Mouse (Mus musculus): ENCODE measurements around the gene Fam240a.

Gene Fam240a

GRCm38 (mm10) chr9:110895507-110895906, 21.2 kb downstream of the Fam240a start:
- no peak for DNase-seq (ENCODE audit: extremely low spot score, low spot score)

GRCm38 (mm10) chr9:110893429-110893828, 23.2 kb downstream of the Fam240a start:
- DNase-seq (ENCODE audit: extremely low spot score, low spot score): no peak

DNA sequence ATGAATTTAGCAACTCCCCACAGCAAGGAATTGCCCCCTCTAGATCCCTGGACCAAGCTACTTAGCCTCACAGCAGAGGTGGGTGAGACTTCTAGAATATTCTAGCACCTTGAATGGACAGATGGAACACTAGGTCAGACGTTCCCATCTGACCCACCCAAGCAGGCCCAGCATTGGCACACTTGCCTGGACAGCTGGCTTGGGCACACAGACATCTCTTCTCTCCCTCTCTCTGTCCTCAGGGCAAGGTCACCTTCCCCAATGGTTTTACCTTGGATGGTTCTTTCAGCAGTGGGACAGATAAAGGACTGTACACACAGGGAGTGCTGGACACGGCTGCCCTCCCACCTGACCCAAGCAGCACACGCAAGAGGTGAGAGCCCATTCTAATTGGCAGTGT, 24.1 kb downstream of the Fam240a start:
- DNase-seq (ENCODE audit: extremely low spot score, low spot score): no peak

DNA sequence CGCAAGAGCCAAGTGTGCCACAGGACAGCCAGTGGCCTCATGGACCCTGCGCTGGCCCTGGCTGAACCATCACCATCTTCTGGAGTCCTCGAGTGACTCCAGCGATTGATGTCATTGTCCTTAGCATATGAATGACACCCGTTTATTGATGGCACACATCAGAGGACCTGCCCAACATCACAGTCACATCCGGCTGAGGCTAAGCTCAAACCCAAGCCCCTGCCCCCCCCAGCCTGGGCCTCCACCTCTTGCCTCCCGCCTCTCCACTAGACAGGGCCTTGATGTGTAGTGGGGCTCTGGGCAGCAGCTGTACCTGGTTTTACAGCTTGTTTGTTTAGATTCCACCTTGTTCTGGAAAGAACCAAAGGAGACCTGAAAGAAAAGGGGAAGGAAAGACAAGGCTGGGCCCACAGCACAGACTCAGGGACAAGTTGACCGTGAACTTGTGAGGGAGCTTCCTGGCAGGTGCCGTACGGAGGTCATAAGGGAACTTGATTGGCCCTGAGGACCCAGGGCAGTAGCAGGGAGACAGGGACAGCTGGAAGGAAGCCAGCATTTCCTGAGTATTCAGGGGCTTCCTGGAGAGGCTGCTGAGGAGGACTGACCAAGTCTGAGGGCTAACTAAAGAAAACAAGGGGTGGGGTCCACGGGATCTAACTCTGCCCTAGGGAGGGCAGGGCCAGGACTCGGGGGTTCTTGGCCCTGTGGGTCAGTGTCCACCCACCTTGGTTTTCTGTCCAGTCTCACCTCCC, 25.4 kb downstream of the Fam240a start:
- DNase-seq (ENCODE audit: extremely low spot score, low spot score): no peak

- no peak for DNase-seq (ENCODE audit: extremely low spot score, low spot score)
These were observed 26.5 kb downstream of the Fam240a start for GRCm38 (mm10) chr9:110890026-110890783.

- no peak for DNase-seq (ENCODE audit: extremely low spot score, low spot score)
These were observed 27.7 kb downstream of the Fam240a start for GRCm38 (mm10) chr9:110888935-110889334.

GRCm38 (mm10) chr9:110887388-110888303, 29.0 kb downstream of the Fam240a start:
- DNase-seq (ENCODE audit: extremely low spot score, low spot score): no peak

DNA sequence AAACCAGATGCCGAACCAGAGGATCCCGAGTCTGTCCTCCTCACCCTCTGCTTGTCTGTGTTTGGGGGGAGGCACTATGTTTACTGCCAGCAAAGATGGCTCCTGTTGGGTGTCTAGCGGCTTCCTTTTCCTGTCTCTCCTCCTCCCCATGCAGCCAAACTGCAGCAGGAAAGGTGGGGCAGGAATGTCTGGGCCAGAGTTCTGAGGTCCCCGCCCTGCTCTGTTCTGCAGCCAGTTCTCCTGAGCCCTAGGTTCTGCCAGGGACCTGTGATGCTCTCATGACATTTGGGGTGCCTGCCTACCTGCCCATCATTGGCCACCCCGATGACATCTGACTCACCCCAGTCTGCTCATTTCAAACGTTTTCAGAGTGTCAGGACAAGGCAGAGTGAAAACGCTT, 34.7 kb downstream of the Fam240a start:
- DNase-seq (ENCODE audit: extremely low spot score, low spot score): no peak

DNA sequence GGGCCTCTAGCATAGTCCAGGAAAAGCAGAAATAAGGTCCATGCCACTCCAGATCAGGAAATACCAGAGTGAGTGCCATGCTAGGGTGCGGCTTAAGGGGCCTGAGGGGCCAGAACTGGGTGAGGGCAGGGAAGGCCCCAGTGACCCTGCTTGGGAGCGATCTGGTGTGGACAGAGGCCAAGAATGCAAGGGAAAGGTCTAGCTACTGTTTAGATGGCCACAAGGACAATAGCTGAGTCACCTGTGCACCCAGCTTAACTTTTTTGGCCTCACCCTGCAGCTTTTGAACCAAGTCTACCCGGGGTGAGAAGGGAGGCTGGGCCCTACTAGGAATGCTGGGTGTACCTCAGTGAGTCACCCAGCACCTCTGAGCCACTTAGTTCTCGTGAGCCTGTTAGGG, 35.9 kb downstream of the Fam240a start:
- DNase-seq (ENCODE audit: extremely low spot score, low spot score): no peak

DNA sequence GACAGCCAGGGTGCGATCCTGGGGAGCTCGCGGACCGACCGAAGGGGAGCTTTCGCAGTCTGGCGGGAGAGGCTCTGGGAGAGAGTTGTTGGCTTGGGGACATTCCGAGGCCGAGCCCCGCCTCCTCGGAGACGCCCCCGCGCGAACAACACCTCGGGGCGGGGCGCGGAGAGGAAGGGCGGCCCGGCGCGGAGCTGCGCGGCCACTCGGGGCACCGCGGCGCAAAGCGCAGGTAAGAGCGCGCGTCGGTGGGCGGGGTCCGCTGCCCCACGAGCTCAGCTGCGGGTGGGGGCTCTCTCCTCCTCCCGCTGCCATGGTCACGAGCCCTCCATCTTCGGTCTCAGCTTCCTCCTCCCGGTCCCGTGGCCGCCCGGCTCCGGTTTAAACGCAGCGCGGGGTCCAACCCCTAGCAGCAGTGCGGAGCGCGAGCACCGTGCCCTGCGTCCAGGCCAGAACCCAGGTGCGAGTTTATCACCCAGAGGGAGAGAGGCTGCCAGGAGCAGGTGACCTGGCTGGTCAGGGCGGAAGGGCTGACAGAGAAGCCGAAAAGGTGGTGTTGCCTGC, 36.6 kb downstream of the Fam240a start, which contains the start of gene Tmie:
Tmie (minus strand) TSS at position 116 of the 564 bp plus-strand sequence.
- DNase-seq (ENCODE audit: extremely low spot score, low spot score): peak; percentile 47

DNA sequence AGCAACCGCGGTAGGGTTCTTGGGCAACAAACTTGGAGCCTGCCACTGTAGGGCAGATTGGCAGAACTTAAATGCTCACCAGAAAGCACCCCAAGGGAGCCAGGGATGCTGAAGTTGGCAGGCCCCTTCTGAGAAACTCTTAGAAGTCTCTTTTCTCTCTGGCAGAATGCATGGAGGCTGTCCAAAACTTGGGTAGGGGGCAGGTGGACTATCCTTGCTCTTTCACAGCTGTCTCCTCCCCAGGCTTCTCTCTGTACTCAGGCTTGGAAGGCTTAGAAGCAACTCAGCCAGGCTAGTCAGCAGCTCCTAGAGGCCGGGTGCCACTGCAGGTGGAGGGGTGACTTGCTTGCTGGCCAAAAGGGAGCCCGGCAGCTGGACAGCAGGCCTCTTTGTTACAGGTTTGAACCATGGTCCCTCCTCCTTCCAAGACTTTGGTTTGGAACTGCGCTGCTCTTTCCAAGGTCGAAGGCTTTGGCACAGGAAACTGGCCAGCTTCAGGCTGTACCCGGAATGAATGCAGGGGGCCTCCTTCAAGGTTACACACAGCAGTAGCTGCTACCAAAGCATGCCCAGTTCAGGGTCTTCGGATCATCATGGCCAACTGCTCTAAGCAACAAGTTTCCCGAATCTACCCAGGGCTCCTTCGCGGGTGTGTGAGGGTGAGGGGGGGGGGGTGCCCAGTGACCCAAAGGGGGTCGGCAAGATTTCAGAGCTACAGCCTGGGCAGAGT, 37.3 kb downstream of the Fam240a start, which contains the start of gene Als2cl:
Als2cl (plus strand) TSS at position 680 of the 730 bp plus-strand sequence.
- DNase-seq (ENCODE audit: extremely low spot score, low spot score): no peak

- DNase-seq (ENCODE audit: extremely low spot score, low spot score): no peak
These were observed 38.8 kb downstream of the Fam240a start for GRCm38 (mm10) chr9:110877888-110878287.

GRCm38 (mm10) chr9:110877353-110877752, 39.3 kb downstream of the Fam240a start:
- DNase-seq (ENCODE audit: extremely low spot score, low spot score): no peak

DNA sequence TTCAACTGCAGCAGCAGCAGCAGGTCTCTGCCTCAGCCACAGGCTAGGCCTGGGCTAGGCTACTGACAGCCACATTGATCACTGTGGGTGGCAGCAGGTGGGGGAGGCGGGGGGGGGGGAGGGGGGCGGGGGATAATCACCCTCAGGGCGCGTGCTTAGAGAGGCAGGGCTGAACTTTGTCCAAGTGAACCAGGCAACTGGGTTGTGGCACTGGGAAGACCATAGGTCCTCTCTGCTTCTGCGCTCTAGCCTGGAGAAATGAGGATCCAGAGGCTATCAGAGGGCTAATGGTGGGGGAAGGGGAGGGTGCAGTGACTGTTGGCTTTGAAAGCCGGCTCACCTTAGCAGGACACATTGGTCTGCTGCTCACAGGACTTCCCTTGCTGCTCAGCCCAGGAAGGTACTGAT, 41.4 kb downstream of the Fam240a start:
- DNase-seq (ENCODE audit: extremely low spot score, low spot score): peak; percentile 40

- no peak for DNase-seq (ENCODE audit: extremely low spot score, low spot score)
These were observed 41.9 kb downstream of the Fam240a start for GRCm38 (mm10) chr9:110874660-110875191.

DNA sequence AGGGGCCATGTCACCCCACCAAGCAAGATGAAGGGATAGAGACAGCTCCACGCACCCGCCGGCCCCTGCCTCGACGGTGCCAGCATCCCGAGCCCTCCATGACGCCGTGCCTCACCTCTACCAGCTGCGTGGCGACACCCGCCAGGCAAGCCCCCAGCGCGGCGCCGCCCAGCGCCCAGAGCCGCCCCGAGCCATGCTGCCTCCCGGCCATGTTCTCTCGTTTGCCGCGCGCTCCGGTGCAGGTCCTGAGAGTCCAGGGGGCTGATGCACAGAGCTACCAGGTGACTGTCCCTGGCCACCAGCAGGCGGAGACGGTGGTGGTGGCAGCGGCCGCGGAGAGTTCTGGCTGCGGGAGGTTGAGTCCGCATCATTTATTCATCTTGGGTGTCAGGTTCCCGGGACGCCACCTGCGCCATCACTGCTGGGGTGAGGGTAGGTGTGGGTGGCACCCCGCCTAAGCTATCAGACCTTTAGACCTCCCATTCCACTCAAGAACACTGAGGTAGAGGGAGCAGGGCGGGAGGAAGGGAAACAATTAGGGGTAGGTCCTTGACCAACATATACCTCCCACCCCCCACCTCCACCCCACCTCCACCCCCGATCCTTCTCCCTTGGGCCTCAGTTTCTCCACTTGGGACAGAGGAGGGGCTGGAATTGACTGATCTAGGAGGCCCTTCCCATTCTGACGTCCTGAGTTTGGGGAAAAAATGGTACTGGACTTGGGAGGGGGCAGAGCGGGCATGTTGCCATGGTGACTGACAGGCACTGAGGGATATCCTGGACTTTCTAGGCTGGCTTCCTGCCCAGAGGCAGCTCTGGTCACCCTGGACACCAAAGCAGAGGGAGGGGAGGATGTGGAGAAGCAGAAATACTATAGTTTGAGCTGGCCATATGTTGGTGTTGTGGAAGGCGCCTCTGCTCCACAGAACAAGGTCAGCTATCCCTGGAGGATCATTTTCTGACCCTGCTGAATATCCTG, 42.7 kb downstream of the Fam240a start:
- DNase-seq (ENCODE audit: extremely low spot score, low spot score): no peak

- peak; percentile 58 for DNase-seq (ENCODE audit: extremely low spot score, low spot score)
These were observed 45.6 kb downstream of the Fam240a start for GRCm38 (mm10) chr9:110871030-110871429.

All from neural tube, embryonic 10.5 days (tissue).